Mouse (Mus musculus) hematopoietic stem cell, adult 5-6 weeks (primary cell): ENCODE measurements around the gene Flvcr2. TPM values are rescaled to one million over a fixed set of nuclear protein-coding genes. Genes with fewer than 3 reads are reported as not detected.

Experiments used
- ATAC-seq, 2 experiments: fragments of 125-278 bp in 1 of 2; replicated peaks in 1 of 2; 2 replicates each; pipeline ENCODE4 v1.8.0; 2016 to 2017; ENCODE audit warnings: inconsistent platforms in 2 of 2, mild to moderate bottlenecking in 2 of 2, moderate number of reproducible peaks in 2 of 2, low read depth in 1 of 2, moderate TSS enrichment in 1 of 2; ENCODE audit not compliant: low FRiP score in 2 of 2, poor library complexity in 2 of 2, severe bottlenecking in 2 of 2, insufficient read depth in 1 of 2, low TSS enrichment in 1 of 2
- total RNA-seq: library from RNA; stranded (forward); fragments of 172-1452, 232-1000 nt; gene quantifications from 2 replicates; pipeline ENCODE4 v1.2.3, GENCODE M21; 2017

Flvcr2 gene
- total RNA-seq, 1 experiment from 2014 or later, result 0.45 TPM

DNA sequence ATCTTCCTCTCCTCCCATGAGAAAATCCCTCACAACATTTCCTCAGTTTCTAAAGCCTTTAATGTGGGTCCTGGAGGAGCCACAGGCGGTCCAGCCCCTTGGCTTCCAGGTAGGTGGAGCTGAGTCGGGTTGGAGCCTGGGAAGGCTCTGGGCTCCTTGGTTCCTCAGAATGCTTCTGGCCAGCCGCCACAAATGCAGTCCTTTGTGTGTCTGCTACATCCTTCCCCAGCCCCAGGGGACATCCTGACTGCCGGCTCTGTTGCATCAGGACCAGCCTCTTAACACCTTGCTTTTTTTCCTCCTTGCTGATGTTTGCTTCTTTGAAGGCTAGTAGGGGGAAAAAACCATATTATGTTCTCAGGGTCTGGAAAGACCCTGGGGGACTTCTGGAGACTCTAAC lies 21.4 kb downstream of the Flvcr2 start:
- ATAC-seq, result no peak

DNA sequence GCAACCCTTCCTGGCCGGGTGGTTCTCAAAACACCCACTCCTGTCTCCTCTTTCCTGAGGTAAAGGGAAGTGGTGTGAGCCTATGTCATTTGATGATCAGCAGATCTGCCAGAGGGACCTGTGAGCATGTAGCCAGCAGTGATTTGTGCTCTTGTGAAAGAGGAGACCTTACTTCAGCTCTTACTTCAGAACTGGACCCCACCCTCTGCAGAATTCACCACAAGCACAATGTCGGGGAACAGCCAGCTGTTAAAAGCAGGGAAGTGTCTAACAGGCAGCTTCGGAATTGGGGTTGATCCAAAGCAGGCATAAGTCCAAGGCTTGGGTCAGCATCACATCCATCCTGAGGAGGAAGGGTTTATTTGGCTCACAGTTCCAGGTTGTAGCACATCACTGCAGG lies 25.0 kb downstream of the Flvcr2 start:
- ATAC-seq, result peak; percentile 25 to 37; a peak in 3 of 4 replicates

DNA sequence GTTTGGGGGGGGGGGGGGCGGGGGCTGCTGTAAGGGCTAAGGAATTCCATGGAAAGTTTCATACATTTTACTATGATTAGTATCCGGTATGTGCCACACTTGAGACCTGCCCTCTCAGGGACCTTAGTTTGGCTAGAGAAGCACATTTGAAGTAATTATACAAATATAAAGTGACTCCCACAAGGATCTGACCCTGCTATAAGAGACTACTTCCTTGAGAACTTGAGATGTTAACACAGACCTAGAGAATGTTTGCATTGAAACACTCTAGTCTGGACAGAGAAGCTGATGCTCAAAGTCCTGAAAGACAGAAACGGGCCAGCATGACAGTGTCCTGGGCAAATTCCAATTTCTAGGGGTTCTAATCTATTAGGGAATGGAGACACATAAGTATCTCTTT lies 32.6 kb downstream of the Flvcr2 start:
- ATAC-seq, result no peak

DNA sequence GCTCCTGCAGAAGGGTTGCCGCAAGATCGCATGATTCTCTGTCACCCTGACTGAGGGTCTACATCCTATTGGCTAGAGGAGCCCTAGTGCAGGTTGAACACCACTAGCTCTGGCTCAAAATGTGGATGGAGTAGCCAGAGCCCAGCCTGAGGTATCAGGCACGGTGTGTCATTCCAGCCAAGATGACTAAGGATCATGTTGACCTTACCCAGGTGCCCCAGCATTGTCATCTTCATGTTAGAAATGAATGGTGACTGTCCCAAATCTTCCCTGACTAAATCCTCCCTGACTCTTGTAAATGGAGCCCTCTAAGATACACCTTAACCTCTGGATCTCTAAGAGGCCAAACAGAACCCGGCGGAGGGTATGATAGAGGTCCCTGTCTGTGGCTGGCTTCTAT lies 33.4 kb downstream of the Flvcr2 start:
- ATAC-seq, result no peak

DNA sequence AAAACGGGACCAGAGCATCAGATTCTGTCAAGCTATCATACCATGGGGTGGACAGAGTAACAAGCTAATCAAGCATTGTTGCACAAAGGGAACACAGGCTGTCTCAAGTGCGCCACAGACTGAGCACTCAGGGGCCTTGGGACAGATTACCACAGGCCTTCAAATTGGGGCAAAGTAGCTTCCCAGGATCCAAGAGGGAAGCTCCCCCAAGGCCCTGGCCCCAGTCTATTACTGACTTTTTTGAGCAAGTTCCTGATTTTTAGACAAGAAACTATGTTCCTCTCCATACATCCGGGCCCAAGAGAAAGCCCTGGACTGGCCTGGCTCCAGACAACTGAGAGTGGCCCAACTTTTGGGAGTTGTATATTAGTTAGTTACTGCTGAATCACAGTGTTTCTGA lies 35.3 kb downstream of the Flvcr2 start:
- no peak for ATAC-seq

DNA sequence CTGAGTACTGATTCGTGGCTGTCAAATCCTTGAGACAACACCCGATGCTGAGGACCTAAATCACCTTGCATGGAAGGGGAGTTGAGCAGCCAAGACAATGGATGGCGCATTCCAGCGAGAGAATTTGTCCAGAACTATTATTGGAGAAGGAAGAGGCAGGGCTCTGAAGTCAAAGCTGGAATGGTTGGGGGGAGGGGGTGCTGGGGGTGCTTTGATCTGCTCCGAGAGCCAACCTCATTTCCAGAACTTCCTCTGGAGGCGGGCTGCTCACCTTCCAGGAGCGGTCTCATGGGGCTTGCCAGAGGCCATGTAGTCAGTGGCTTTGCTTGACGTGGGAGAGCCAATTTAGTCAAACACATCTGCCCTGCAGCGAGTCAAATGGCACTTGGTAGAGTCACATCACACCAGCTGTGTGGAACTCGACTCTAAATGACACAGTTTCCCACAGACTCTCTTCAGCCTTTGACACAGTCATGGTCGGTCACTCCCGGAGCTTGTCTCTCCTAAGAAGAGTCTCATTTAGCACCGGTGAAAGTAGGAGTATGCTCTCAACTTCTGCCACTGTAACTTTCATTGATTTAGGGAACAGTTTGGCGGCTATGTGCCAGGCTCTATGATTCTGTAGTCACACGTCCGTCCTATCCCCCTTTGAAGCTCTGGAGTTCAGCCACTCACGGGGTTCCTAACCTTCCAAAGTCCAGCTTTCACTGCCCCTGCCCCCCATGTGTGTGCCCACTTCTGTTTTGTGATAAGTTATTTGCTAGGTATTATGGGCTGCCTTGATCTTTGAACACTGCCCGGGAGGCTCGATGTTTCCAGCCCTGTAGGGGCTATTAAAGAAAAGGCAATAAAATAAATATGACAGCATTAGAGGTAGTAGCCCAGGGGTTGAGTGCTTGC lies 38.8 kb downstream of the Flvcr2 start:
- no peak for ATAC-seq

DNA sequence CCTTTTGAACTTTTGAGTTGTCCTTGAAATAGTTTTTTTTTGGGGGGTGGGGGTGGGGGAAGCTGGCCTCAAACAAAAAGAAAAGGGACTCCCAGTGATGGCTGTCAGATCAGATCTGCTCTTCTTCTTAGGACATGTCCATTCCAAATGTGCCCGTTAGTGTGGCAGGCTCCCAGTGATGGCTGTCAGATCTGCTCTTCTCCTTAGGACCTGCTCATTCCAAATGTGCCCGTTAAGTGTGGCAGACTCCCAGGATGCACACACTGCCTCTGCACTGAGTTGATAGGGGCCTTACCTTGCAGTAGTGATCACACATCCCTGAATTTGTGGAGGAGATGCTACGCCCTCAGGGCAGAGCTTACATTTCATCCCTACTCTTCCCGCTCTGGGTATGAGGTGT lies 45.8 kb downstream of the Flvcr2 start:
- ATAC-seq, result no peak

DNA sequence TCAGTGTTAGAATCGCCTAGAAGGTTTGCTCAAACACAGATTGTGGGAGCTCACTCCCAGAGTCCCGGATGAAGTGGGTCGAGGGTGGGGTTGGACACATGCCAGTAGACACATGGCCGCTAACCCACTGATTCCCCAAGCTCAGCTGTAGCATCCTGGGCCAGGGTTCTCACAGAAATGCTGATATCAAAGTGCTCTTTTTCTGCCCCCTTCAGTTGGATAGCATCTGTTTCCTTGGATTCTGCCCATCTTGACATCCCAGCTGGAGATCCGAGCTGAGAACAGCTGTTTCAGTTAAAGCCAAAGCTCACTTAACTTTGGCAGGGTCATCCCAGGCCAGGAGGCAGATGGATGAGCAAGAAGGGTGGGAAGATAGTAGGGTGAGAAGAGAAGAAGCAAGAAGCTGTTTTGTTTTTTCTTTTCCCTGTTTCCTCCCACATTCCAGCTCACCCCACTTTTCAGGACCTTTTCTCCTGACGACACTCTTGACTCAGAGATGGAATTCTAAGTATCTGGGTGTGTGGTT lies 46.5 kb downstream of the Flvcr2 start:
- no peak for ATAC-seq

DNA sequence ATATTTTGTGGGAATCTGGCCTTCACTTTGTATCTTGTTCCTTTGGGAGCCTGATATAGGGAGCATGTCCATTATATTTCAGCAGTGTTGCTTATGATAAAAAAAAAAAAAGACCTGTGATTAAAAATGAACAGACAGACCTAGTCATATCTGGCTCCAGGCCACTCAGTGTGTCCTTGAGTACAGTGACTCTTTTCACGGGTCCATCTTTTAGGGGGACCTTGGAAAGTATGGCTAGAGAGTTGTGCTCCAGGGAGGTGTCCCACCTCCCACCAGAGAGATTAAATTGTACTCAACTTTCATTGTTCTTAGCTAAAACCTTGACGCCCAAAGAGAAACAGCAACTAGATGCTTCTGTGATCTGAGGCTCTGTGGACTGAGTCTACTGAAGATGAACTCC lies 47.8 kb downstream of the Flvcr2 start:
- ATAC-seq, result no peak

DNA sequence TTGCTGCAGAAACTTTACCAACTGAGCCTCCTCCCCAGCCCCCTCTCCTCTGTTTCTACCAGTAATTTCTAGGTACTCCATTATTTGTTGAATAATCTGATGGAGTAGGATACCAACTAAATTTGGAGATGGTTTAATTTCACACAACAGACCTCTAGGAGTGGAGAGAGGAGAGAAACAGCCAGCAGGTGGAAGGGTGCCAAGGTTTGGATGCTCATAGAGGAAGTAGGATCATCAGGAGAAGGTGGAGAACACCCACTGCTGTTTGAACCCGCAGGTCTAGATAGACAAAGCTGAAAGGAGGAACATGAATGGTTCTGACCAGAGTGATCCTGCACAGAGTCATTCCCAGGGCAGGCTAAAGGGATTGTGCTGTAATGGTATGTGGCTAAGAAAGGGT lies 49.2 kb downstream of the Flvcr2 start:
- ATAC-seq, result no peak

DNA sequence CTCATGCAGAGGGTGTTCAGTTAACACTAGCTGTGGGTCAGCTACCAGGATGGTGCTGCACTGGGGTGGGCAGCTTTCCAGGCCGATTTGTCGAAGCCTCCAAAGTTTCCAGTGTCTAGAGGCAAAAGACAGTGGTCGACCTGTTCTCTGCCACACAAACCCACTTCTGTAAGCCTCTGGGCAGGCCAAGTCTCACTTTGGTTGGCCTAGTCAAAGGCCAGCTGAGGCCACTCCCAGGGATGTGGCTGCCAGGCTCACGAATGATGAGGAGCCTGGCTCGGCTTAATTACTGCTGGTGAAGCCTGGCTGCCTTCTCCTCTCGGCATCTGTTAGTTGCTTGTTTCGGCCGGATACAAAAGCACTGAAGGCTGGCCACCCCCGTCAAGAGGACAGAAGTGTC lies 53.7 kb downstream of the Flvcr2 start:
- no peak for ATAC-seq

DNA sequence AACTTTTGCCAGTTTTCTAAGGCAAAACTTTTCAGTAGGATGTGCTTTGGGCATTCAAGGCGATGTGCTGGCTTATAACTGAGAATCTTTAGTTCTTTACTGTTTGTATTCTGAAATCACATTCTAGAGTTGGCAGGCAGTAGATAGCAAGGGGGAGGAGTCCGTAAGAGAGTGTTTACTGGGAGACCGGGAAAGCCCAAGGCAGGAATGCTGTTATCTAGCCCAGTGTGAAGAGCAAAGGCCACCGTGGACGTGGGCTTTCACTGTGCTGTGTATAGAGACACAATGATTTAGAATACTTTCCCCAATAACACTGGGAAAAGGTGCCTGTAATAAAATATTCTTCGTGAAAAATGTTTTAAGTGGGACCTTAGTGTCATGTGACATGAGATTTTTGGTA lies 63.4 kb downstream of the Flvcr2 start:
- no peak for ATAC-seq

DNA sequence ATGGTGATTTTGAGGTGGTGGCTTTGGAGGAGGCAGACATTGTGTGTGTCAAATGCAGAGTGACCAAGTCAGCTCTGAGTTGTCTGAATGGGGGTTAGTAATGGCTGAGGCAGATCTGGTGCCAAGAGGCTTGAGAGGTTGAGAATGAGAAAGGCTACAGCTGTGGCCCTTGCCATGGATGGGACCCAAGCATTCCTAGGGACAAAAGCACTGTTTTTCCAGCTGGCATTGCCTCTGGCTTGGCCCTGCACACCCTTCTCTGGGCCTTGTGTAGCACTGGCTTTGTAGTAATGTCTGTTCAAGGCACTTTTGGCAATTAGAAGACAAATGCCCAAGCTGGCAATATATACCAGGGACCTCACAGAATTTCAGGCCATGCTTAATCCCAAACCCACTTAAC lies 64.6 kb downstream of the Flvcr2 start:
- no peak for ATAC-seq

DNA sequence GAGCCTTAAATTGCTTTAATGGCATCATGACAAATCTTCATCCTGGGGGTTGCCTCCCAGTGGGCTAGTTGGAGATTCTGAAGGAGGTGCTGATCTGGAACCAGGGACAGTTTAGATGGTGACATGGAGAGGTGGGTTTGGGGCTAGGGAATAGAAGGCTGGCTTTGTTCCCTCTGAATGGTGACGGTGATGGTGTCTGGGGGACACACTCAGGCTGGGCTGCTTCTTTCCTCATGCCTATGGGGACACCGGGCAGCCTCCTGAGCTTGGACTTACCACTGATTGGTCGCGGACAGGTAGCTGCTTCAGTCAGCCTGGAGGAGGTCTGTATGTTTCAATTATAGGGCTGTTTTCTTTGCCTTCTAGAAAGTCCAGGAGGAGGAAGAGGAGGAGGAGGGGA lies 65.3 kb downstream of the Flvcr2 start:
- no peak for ATAC-seq

DNA sequence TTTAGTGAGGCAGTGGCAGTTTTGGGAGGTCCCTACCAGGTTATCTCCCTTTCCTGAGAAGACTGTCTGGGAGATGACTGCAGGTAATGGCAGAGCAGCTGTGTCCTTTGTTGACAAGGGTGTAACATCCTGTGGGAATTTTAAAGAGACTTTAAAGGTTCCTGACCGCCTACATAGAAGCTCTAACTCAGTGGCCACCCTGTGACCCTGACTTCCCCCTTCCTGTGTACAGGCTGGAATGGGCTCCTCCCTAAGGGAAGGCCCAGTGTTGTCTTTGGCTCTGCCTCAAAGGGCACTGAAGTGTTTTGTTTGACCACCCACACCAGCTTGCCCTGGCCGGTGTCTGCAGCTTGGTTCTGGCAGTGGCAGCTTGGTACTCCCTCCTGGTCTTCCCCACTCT lies 67.3 kb downstream of the Flvcr2 start:
- ATAC-seq, result no peak

DNA sequence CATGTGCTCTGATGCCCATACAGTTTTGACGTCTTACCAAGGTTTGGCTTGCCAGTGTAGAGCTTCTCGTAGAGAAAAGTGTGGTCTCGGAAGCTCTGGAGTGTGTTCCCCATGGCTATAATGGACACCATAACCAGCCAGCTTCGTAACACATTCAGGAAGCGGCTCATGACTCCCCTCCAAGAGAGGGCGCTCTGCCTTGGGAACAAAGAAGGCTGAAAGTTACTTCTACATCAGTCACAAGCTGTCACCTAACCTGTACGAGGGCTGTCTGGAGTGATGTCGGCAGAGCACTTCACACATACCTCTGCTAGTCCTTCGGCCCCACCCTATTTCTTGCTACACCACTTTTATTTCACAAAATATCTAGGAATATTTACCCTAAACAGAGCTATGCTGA lies 75.7 kb downstream of the Flvcr2 start:
- ATAC-seq, result no peak

DNA sequence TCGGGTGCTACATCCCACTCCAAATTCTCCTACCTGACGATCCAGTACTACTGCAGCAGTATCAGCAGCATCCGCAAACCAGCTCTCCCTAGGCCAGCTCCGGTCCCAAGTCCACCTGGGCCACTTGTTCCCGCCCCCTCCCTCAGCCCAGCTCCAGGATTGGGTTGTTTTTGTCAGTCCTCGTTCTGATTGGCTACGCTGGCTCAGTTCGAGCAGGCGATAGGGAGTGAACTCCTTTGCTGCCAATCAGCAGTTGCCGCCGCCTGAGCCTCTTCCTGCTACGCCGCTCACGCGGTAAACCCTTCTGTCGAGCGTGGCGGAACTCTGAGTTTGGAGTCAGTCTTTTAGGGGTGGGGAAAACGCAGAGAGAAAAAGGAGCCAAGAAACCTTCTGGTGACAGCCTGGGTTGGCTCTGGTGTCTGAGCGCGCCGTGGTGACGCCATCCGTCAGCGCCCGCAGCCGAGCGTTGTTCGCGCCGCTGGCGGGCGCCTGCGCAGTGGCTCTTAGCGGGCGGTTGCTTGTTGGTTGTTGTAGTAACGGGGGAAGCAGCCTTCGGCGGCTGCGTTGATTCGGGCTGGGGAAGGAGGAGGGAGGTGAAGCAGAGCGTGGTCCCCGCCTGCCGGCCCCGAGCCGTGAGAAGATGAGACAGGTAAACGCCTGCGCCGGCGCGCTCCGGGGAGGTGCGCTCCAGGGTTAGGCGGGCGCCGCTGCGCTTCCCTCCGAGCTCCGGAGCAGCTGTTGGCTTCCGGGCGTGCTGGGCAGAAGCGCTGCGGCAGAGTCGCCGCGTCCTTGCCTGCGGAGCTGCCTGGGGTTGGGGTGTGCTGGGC lies 78.3 kb downstream of the Flvcr2 start, which contains the start of the genes Erg28 and Ttll5:
Gene Erg28 (minus strand): TSS at position 113 of the 827 bp plus-strand sequence.
Gene Ttll5 (plus strand): TSS at position 222 of the 827 bp plus-strand sequence.
- peak; percentile 98 for ATAC-seq

DNA sequence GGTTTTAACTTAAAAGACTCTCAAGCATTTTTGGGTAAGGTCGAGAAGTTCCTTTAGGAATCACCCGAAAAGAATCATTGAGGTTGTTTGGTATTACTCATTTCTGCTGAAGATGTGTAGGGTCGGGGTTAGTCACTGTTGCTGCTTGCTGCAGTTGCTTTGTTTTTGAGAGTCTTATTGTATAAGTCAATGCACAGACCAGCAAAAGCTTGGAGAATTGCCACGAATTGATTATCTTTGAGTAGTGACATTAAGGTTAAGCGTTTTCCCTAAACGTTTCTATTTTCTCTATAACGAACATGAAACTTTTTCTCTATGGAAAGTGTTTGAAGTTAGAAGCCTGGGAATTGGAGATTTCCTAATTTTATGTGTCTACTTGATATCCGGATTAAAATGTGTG lies 79.0 kb downstream of the Flvcr2 start:
- no peak for ATAC-seq
